Mouse (Mus musculus): ENCODE measurements around the gene Il6st. TPM values are rescaled to one million over a fixed set of nuclear protein-coding genes. Genes with fewer than 3 reads are reported as not detected.

Il6st gene
- polyA plus RNA-seq, 1 experiment: 65.0 TPM

DNA sequence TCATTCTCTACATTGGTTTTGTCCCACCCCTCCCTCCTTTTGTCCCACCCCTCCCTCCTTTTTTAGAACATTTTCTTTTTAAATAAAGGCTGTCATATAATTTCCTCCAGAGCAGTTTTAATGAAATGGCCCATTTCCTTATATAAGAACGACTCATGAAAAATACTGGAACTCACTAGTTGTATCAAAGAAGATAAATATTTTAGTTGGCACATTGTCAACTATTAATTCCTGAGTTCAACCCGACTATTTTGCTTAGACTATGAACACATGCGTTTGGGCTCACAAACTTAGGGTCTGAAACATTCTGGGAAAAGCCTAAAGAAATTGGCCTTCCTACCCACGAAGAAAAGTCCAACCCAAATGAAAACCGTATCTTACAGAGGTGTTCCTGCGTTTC is 6.5 kb upstream of the Il6st start:
- Histone ChIP-seq H3K9me3 (replicated peaks; ENCODE audit: control insufficient read depth, insufficient read depth, low read length, poor library complexity, severe bottlenecking) (no peaks in the 10 kb centered on the region), H3K4me1 (ENCODE audit: control insufficient read depth, insufficient read depth, low read length) (peaks cover 7% of the 10 kb centered on the region), H3K36me3 (ENCODE audit: control insufficient read depth, insufficient read depth, low read length, poor library complexity, severe bottlenecking) (no peaks in the 10 kb centered on the region), H3K4me3 (ENCODE audit: low read depth, low read length) (no peak overlapping the region), H3K9ac (ENCODE audit: low read depth, poor library complexity, severe bottlenecking) (no peak overlapping the region), H3K27ac (ENCODE audit: insufficient read depth, low read length) (no peak overlapping the region), H3K27me3 (ENCODE audit: control insufficient read depth, insufficient read depth, low read length, poor library complexity, severe bottlenecking) (no peaks in the 10 kb centered on the region)
- TF ChIP-seq POLR2A (IDR thresholded peaks at IDR 0.05; ENCODE audit: insufficient read depth, low read length): no peak
- no peak for TF ChIP-seq EP300 (IDR thresholded peaks at IDR 0.05; ENCODE audit: insufficient read depth, low read depth, low read length)
- no peak for TF ChIP-seq CTCF (IDR thresholded peaks at IDR 0.05; ENCODE audit: low read depth, low read length)

DNA sequence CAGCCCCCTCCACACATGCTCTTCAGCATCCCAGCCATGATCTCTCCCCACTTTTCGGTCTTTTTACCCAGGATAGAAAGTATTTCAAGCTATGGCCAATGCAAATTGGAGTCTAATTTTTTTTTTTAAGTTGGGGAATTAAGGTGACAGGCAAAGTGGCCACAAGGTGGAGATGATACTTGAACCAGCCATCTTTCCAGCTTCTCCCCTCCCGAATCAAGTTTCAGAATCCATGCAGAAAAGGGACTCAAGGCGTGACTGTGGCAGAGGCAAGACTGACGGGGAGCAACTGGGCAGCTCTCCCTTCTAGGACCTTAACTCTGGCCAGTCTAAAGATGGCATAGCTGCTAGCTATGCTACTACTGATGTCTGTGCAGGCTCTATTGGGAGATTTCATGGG is 5.9 kb upstream of the Il6st start:
- H3K36me3 ChIP-seq (ENCODE audit: control insufficient read depth, insufficient read depth, low read length, poor library complexity, severe bottlenecking): no peaks in the 10 kb centered on the region
- H3K27ac ChIP-seq (ENCODE audit: insufficient read depth, low read length): no peak overlapping the region
- H3K9ac ChIP-seq (ENCODE audit: low read depth, poor library complexity, severe bottlenecking): no peak overlapping the region
- H3K4me1 ChIP-seq (ENCODE audit: control insufficient read depth, insufficient read depth, low read length): peaks cover 7% of the 10 kb centered on the region
- TF ChIP-seq EP300 (IDR thresholded peaks at IDR 0.05; ENCODE audit: insufficient read depth, low read depth, low read length): no peak
- TF ChIP-seq POLR2A (IDR thresholded peaks at IDR 0.05; ENCODE audit: insufficient read depth, low read length): no peak
- no peak for TF ChIP-seq CTCF (IDR thresholded peaks at IDR 0.05; ENCODE audit: low read depth, low read length)
- H3K4me3 ChIP-seq (ENCODE audit: low read depth, low read length): no peak overlapping the region
- H3K27me3 ChIP-seq (ENCODE audit: control insufficient read depth, insufficient read depth, low read length, poor library complexity, severe bottlenecking): no peaks in the 10 kb centered on the region
- no peaks in the 10 kb centered on the region for H3K9me3 ChIP-seq (replicated peaks; ENCODE audit: control insufficient read depth, insufficient read depth, low read length, poor library complexity, severe bottlenecking)

DNA sequence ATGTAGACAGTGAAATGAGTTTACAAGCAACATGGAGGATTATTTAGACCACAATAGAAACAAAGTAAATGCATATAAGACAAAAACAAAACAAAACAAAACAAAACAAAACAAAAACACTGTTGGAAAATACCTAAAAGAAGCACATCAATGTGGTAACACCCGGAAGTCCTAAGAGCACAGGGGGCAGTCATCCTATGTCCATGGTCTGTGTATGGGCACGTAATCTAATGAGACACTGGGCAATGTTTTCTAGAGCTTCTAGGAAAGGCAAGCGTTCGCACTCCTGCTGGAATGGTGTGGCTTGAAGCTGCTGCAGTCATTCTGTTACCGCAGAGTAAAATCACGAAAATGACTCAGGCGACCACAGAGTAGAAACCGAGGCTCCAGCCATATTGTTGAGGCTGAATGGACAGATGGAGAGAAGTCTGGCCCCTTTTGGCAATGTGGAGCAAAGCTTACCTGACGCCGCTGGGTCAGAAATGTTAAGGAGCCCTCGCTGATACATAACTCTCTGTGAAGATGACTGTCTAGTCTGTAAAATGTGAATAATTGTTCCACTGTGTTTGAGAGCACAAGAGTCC is 5.3 kb upstream of the Il6st start:
- Histone ChIP-seq H3K27ac (ENCODE audit: insufficient read depth, low read length) (no peak overlapping the region), H3K36me3 (ENCODE audit: control insufficient read depth, insufficient read depth, low read length, poor library complexity, severe bottlenecking) (no peaks in the 10 kb centered on the region)

DNA sequence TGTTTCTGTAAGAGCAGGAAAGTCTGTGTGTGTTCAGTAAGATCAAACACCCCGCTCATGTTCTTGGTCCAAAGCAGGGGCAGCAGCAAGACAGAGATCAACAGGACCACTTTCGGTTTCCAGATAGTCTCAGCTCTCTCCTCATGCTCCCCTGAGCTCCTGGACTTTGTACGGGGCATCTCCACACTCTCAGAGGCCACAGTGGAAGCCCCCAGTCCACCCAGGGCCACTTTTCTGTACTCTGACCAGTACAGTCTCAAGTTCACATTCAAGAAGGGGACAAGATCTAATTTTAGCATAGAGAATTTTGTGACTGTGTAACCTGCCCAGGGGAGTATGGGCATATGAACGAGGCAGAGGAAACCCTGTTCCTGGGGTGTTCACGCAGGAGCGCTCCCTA is 3.9 kb upstream of the Il6st start:
- Histone ChIP-seq H3K4me1 (ENCODE audit: control insufficient read depth, insufficient read depth, low read length) (peaks cover 7% of the 10 kb centered on the region), H3K9me3 (replicated peaks; ENCODE audit: control insufficient read depth, insufficient read depth, low read length, poor library complexity, severe bottlenecking) (no peaks in the 10 kb centered on the region), H3K9ac (ENCODE audit: low read depth, poor library complexity, severe bottlenecking) (no peak overlapping the region), H3K27ac (ENCODE audit: insufficient read depth, low read length) (no peak overlapping the region), H3K36me3 (ENCODE audit: control insufficient read depth, insufficient read depth, low read length, poor library complexity, severe bottlenecking) (no peaks in the 10 kb centered on the region), H3K27me3 (ENCODE audit: control insufficient read depth, insufficient read depth, low read length, poor library complexity, severe bottlenecking) (no peaks in the 10 kb centered on the region), H3K4me3 (ENCODE audit: low read depth, low read length) (no peak overlapping the region)
- TF ChIP-seq EP300 (IDR thresholded peaks at IDR 0.05; ENCODE audit: insufficient read depth, low read depth, low read length) (no peak), CTCF (IDR thresholded peaks at IDR 0.05; ENCODE audit: low read depth, low read length) (no peak), POLR2A (IDR thresholded peaks at IDR 0.05; ENCODE audit: insufficient read depth, low read length) (no peak)

More for the DNA sequence above, 5.3 kb upstream of the Il6st start:
- TF ChIP-seq EP300 (IDR thresholded peaks at IDR 0.05; ENCODE audit: insufficient read depth, low read depth, low read length): no peak
- no peak for TF ChIP-seq CTCF (IDR thresholded peaks at IDR 0.05; ENCODE audit: low read depth, low read length)
- H3K4me3 ChIP-seq (ENCODE audit: low read depth, low read length): no peak overlapping the region
- H3K4me1 ChIP-seq (ENCODE audit: control insufficient read depth, insufficient read depth, low read length): peaks cover 7% of the 10 kb centered on the region
- H3K9ac ChIP-seq (ENCODE audit: low read depth, poor library complexity, severe bottlenecking): no peak overlapping the region
- no peaks in the 10 kb centered on the region for H3K9me3 ChIP-seq (replicated peaks; ENCODE audit: control insufficient read depth, insufficient read depth, low read length, poor library complexity, severe bottlenecking)
- no peaks in the 10 kb centered on the region for H3K27me3 ChIP-seq (ENCODE audit: control insufficient read depth, insufficient read depth, low read length, poor library complexity, severe bottlenecking)

DNA sequence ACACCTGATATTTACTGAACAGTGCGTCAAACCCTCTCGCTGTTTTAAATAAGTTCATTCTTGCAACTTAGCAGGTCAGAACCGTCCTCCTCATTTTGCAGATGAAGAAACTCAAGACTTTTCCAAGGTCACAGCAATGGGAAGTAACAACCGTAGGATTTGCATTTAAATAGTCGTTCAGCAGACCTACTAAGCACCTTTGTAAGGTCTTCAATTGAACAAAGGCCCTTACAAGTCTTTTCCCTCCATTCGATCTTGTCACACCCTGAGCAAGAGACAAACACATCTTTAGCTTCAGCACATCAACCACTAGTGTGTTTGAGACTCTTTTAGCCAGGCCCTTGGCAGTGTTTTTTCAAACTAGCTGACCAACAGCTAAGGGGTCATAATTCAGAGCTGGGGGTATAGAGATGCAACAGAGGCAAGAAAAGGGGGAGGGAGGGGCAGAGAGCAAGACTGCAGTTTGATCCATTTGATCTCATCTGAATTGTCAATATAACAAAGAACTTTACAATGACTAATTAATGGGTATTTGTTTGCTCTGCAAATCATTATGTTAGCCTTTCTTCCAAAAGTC is 1.4 kb upstream of the Il6st start:
- Histone ChIP-seq H3K4me1 (ENCODE audit: control insufficient read depth, insufficient read depth, low read length) (peaks cover 11% of the 10 kb centered on the region), H3K9me3 (replicated peaks; ENCODE audit: control insufficient read depth, insufficient read depth, low read length, poor library complexity, severe bottlenecking) (no peaks in the 10 kb centered on the region), H3K9ac (ENCODE audit: low read depth, poor library complexity, severe bottlenecking) (peak overlapping the region; percentile 96; the same call in 1 of the 2 replicates), H3K27me3 (ENCODE audit: control insufficient read depth, insufficient read depth, low read length, poor library complexity, severe bottlenecking) (no peaks in the 10 kb centered on the region), H3K27ac (ENCODE audit: insufficient read depth, low read length) (peak overlapping the region; percentile 98), H3K36me3 (ENCODE audit: control insufficient read depth, insufficient read depth, low read length, poor library complexity, severe bottlenecking) (no peaks in the 10 kb centered on the region), H3K4me3 (ENCODE audit: low read depth, low read length) (no peak overlapping the region)
- no peak for TF ChIP-seq EP300 (IDR thresholded peaks at IDR 0.05; ENCODE audit: insufficient read depth, low read depth, low read length)
- TF ChIP-seq POLR2A (IDR thresholded peaks at IDR 0.05; ENCODE audit: insufficient read depth, low read length): no peak
- TF ChIP-seq CTCF (IDR thresholded peaks at IDR 0.05; ENCODE audit: low read depth, low read length): no peak

DNA sequence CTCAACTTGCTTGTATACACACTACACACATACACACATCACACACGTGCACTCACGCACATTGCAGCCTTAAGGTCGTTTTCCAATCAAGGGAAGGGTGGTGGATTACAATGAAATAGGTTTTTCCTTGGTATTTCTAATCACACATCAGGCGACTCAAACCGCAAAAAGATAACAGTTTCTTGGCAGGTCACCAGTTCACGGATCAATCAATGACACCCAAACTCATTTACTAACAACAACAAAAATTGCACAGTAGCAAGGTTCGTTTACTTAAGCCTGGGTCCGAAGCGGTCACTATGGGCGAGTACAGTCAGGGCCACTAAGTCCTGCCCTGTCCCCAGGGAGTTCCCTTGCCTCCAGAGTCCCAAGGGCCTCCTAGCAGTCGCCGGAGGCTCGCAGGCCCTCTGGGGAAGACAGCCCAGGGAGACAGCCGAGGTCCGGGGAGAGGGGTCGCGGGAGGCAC is 500 bp upstream of the Il6st start:
- Histone ChIP-seq H3K9ac (ENCODE audit: low read depth, poor library complexity, severe bottlenecking) (peak overlapping the region; percentile 96), H3K4me1 (ENCODE audit: control insufficient read depth, insufficient read depth, low read length) (peaks cover 11% of the 10 kb centered on the region), H3K9me3 (replicated peaks; ENCODE audit: control insufficient read depth, insufficient read depth, low read length, poor library complexity, severe bottlenecking) (no peaks in the 10 kb centered on the region), H3K27me3 (ENCODE audit: control insufficient read depth, insufficient read depth, low read length, poor library complexity, severe bottlenecking) (no peaks in the 10 kb centered on the region), H3K4me3 (ENCODE audit: low read depth, low read length) (peak overlapping the region; percentile 73), H3K27ac (ENCODE audit: insufficient read depth, low read length) (peak overlapping the region; percentile 60), H3K36me3 (ENCODE audit: control insufficient read depth, insufficient read depth, low read length, poor library complexity, severe bottlenecking) (no peaks in the 10 kb centered on the region)
- TF ChIP-seq POLR2A (IDR thresholded peaks at IDR 0.05; ENCODE audit: insufficient read depth, low read length) (no peak), EP300 (IDR thresholded peaks at IDR 0.05; ENCODE audit: insufficient read depth, low read depth, low read length) (no peak), CTCF (IDR thresholded peaks at IDR 0.05; ENCODE audit: low read depth, low read length) (no peak)
